Mouse (Mus musculus) adipocyte (in vitro differentiated cells): ENCODE measurements around the gene Rsph14.

ENCODE experiments used
- DNase-seq: peaks from one replicate; pipeline ENCODE4 v3.0.0-alpha.2; 2016; ENCODE audit warnings: low spot score

Gene Rsph14

DNA sequence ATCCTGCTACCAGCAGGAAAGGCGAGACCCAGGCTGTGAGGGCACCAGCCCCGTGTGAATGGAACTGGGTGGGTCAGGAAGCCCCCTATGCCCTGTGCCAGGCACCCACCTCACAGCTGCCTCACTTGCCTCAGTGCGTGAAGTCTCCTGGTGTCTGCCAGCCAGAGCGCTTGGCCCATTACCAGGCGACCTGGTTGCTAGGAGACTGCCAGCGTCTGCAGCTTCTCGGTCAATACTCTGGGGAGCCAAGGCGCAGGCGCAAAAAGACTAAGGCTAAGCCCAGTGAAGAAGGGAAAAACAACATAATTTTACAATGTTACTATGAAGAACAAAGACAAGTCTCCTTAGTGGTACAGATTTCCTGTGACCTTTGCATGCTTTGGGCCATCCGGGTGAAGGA, at the start of gene Rsph14:
TSS of gene Rsph14 (minus strand) at position 192 of the 400 bp plus-strand sequence.
- peak; percentile 61 for DNase-seq

DNA sequence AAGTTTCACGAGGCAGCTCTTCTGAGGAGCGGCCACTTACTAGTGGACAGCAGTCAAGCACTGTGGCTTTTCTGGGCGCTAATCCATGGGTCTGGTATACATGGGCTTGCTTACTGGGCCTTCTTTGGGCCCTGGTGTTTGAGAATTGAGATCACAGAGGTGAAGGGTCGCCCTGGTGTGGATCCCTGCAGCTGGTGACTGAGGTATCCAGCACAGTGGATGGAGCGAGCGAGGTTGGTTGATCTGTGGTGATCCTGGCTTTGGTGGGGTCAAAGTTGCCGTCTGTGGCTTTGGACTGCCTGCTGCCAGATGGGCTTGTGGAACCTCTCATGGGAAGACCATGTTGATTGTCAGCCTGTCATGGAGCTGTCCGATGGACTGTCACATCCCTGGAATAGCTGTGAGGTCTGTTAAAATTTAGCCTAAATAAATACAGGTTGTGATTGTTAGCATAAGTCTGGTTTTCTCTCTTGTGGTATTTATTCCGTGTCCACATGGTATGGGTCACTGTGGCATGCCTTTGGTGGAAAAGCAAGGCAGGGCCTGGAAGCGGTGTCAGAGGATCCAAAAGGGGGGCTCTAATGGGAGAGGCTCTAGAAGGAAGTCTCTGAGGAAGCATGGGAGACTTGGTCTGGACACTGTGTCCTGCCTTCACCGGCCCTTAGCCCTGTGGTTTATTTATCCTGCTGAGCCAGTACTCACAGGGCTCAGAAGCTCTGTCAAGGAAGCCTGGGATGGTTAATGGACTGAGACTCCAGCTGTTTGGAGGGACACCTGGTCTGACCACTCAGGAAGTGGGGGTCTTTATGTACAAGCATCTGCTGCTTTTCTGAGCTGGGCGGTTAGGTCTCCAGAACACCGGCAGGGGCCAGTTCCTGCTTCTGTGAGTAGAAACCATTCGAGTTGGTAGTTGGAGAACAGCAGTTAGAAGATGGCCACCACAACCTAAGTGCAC, 46.1 kb upstream of the Rsph14 start:
- no peak for DNase-seq

DNA sequence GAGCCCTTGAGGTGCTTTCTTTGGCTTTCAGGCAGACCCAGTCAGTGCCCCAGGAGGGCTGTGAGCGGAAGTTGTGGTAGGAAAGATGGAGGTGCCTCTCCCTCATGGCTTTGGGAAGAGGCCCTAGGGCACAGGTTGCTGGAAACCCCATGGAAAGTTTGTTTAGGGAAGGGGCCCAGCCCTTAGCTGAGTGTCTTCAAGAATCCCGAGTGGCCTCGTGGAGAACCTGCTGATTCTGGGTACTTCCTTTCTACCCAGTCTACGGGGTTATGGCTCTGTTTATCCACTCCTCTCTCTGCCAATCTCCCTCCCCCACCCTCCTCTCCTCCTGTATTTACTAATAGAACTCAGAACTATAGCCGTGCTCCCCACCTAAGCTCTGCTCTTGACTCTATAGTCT, 43.3 kb upstream of the Rsph14 start:
- no peak for DNase-seq

GRCm38 (mm10) chr10:75070281-75070976, 38.0 kb upstream of the Rsph14 start:
- no peak for DNase-seq

DNA sequence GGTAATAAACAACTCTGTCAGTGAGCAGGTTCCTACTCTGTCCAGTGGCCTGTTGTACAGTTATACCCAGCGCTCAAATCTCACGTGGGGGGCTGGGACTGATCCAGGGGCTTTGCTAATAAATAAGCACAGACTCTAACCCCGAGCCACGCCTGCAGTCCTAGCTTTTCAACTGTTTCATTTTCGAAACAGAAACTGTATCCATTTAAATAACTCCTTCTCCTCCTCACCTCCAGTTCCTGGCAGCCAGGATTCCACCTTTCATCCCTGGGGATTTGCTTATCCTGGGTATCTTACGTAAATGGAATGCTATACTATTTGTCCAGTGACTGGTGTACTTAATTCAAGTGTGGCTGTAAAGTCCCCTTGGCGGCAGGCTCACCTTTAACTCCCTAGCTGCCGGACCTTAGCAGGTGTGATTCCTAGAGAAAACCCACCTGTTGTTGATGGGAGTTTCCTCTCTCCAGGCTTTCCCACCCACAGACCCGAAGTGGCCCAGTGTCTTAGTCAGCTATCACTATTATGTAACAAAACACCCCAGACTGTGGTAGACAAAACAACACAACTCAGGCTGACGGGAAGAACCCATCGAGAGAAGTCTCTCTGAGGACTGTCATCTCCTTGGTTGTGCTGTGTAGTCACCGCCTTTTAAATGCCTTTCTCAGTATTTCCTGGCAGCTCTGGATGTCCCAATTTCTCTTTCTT, 36.4 kb upstream of the Rsph14 start:
- DNase-seq: no peak

DNA sequence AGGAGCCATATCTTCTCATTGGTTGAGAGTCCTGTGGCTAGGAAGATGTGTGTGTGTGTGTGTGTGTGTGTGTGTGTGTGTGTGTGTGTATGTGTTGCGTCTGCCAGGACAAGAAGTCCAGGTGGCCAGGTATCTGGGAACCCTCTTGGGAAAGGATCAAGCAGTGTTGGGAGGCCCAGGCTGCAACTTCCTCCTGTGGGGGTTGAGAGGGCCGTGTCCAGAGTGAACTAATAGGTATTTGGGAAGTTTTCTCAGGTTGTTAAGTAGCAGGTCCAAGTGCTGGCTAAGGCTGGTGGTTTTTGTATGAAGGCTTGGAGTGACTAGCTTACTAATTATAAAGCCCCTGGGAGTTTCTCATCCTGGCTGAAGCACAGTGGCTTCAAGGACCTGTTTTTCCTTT, 35.7 kb upstream of the Rsph14 start:
- no peak for DNase-seq

DNA sequence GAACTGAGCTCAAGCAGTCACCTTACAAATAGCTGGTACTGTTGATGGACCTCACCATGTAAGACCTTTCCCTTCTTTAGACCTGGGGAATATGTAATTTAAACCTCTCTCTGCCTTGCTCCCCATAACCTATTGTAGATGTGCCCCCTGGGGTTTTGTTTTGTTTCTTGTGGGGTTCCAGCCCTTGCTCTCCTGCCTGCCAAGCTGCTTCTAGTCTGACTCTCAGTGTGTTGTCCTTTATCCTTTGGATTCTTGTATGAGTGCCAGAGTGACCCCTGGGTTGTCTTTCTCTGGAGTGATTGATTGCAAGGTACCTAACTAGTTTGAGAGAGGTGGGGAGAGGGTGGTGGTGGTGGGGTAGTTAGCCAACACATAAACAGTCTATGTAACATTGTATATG, 35.1 kb upstream of the Rsph14 start:
- no peak for DNase-seq

DNA sequence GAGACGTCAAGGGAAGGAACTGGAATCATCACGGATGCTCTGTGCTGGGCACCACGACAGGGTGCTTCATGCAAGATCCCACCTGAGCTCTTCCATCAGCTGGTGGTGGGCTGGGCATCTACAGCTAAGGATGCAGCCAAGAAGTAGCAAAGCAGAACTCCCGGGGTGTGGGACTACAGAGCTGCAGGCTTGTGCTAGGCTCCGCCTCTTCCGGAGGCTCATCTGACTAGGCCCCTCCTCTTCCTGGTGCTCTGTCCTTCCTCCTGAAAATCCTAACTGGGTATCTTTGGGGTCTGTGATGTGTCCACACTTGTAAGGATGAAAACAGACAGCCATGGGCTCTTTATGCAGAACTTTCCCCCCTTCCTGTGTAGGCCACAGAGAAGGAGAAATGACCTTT, 33.3 kb upstream of the Rsph14 start:
- DNase-seq: no peak

GRCm38 (mm10) chr10:75063301-75063965, 31.0 kb upstream of the Rsph14 start:
- peak; percentile 58 for DNase-seq

DNA sequence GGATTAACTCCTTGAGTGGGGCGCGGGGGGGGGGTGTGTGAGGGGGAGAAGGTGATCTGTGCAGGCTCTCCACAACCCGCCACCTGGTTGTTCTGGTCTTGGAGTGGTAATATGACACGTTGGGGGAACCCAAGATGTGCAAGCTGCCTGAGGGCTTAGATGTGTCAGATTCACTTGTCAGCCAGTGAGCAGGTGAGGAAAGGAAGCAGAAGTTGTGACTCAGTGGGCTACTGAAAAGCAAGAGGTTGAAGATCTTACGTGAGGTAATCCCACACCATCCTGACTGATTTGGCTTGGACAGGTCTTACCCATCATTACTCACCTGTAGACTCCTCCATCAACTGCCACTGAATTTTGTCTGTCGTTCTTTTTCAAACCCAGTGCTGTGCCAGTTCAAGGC, 30.2 kb upstream of the Rsph14 start:
- no peak for DNase-seq

DNA sequence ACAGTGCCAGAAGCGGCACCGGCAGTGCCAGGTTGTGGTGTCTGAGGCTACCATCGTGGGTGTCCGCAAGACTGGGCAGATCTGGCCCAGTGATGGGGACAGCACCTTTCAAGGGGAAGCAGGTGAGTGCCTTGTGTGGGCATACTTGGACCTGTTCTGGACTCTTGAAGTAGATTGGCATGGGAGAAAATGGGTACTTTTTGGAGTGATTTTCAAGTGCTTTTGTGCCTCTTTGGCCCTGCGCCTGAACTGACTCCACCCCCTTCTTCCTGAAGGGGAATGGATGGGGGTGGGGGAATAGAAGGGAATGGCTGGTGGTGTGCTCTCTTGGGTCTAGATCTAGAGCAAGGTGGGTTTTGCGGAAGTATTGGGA, 29.8 kb upstream of the Rsph14 start:
- no peak for DNase-seq

GRCm38 (mm10) chr10:75061341-75062188, 29.2 kb upstream of the Rsph14 start:
- no peak for DNase-seq

- DNase-seq: no peak
Observed at GRCm38 (mm10) chr10:75060843-75061235, 28.5 kb upstream of the Rsph14 start.

DNA sequence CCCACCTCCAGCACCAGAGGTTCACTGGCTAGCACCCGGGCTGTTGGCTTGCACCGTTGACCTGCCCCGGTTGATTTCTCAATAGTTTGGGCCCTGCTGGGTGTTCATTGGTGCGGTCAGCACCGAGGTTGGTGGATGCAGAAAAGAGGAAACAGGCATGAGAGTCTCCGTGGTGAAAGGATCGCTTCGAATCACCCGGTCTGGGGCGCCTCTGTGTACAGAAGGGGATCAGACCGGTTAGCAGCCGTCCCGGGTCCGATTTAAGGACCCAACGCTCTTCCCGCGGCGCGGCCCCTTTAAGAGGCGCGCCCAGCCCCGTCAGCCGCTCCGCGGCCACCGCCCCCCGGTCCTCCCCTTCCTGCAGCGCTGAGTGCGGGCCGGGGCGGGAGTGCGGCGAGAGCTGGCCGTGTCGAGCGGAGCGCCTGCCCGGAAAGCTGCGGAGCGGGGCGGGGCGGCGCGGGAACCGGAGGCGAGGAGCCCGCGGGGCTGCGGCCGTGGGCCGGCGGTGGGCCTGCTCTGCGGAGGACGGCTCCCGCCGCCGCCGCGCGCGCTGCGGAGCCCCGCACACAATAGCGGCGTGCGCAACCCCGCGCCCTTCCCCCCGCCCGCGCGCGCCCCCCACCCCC, 27.9 kb upstream of the Rsph14 start, which contains the start of gene Bcr:
TSS of gene Bcr (plus strand) at position 376 of the 626 bp plus-strand sequence.
- peak; percentile 61 for DNase-seq

DNA sequence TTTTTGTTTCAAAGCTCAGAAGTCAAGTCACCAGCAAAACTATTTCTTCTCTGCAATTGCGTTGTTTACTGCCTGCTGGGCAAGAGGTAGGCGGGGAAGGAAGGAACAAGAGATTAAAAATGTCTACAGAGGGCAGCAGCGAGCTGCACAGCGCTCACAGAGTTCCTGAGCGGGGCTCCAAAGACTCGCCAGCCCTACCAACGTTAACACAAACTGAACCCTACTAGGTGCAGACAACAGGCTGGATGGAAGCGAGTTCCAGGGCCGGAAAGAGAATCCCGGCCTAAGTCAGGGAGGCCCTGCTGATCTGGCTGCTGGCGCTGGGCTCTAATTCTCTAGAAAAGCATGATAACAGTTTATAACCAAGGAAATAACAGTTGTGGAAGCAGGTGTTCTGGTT, 27.0 kb upstream of the Rsph14 start:
- DNase-seq: peak; percentile 83

GRCm38 (mm10) chr10:75058761-75059395, 26.5 kb upstream of the Rsph14 start:
- DNase-seq: no peak

DNA sequence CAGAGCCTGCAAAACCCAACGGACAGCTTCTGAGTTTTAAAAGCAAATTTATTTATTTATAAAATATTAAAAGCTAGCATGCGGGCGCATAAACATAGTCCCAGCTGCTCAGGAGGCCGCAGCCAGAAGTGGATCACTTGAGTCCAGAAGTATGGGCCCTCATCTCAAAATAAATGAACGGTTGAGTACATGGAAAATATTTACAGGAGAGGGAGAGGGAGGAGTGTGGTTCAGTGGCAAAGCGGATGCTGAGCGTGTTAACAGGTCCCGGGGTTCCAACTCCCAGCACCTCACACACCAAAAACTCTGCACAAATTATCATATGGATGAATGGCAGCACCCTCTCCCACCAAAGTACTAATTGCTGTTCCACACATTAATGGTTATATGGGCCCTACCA, 25.9 kb upstream of the Rsph14 start:
- no peak for DNase-seq

- peak; percentile 14 for DNase-seq
Observed at GRCm38 (mm10) chr10:75056255-75056654, 23.9 kb upstream of the Rsph14 start.

- DNase-seq: no peak
Observed at GRCm38 (mm10) chr10:75055672-75056071, 23.3 kb upstream of the Rsph14 start.

- no peak for DNase-seq
Observed at GRCm38 (mm10) chr10:75054125-75054524, 21.7 kb upstream of the Rsph14 start.
